Mouse (Mus musculus) lung, embryonic 14.5 days (tissue): Measurements from ENCODE around the gene Crk. TPM values are rescaled to one million over a fixed set of nuclear protein-coding genes. Genes with fewer than 3 reads are reported as not detected.

Source experiments
- ATAC-seq: fragments of 200-750 bp; cut with Nextera tagmentation; 2 replicates; pipeline ENCODE4 v1.8.0; 2017; ENCODE audit warnings: mild to moderate bottlenecking, moderate TSS enrichment, moderate library complexity; ENCODE audit not compliant: insufficient read depth
- DNase-seq: peaks from one replicate; pipeline ENCODE4 v3.0.0-alpha.2; 2015
- H3K27ac ChIP-seq: fragments of 300-500 bp; sonication (generic); 2 replicates; pipeline ENCODE4 v1.5.1; 2014; ENCODE audit warnings: low read depth, mild to moderate bottlenecking, moderate library complexity
- H3K27me3 ChIP-seq: fragments of 300-500 bp; sonication (generic); 2 replicates; pipeline ENCODE4 v1.6.1; 2014; ENCODE audit warnings: low read length, control low read depth; ENCODE audit not compliant: insufficient read depth
- H3K36me3 ChIP-seq: fragments of 300-500 bp; sonication (generic); 2 replicates; pipeline ENCODE4 v1.6.1; 2014; ENCODE audit warnings: control low read depth; ENCODE audit not compliant: insufficient read depth
- H3K4me1 ChIP-seq: fragments of 300-500 bp; sonication (generic); 2 replicates; pipeline ENCODE4 v1.6.1; 2014; ENCODE audit warnings: antibody characterized with exemption, control low read depth; ENCODE audit not compliant: insufficient read depth
- H3K4me2 ChIP-seq: fragments of 300-500 bp; sonication (generic); 2 replicates; pipeline ENCODE4 v1.6.1; 2014; ENCODE audit warnings: mild to moderate bottlenecking
- H3K4me3 ChIP-seq: fragments of 300-500 bp; sonication (generic); 2 replicates; pipeline ENCODE4 v1.5.1; 2014; ENCODE audit warnings: low read depth, low read length
- H3K9ac ChIP-seq: fragments of 300-500 bp; sonication (generic); 2 replicates; pipeline ENCODE4 v1.6.1; 2014
- H3K9me3 ChIP-seq: fragments of 300-500 bp; sonication (generic); 2 replicates; pipeline ENCODE4 v1.6.1; 2016; ENCODE audit warnings: low read depth, low read length, control low read depth
- CTCF ChIP-seq: IDR thresholded peaks from 2 replicates; pipeline ENCODE4 v1.5.1; 2016; ENCODE audit warnings: antibody characterized with exemption, low read depth
- WGBS: fragments of 180-500 bp; shearing (Covaris S2); extraction: QIAGEN DNeasy Blood & Tissue Kit; methylation state at CpG from one replicate; pipeline ENCODE4 v1.1.7; 2014; 5-methylcytosine and 5-hydroxymethylcytosine counted together
- polyA plus RNA-seq: library from polyadenylated mRNA; unstranded; fragments of >200 nt; fragmentation: Nextera tagmentation; extraction: Ambion mirVana; gene quantifications from 2 replicates; pipeline ENCODE4 v1.2.1, GENCODE M21; 2014

Gene Crk
- polyA plus RNA-seq, 1 experiment from 2014 or later: 116 TPM

DNA sequence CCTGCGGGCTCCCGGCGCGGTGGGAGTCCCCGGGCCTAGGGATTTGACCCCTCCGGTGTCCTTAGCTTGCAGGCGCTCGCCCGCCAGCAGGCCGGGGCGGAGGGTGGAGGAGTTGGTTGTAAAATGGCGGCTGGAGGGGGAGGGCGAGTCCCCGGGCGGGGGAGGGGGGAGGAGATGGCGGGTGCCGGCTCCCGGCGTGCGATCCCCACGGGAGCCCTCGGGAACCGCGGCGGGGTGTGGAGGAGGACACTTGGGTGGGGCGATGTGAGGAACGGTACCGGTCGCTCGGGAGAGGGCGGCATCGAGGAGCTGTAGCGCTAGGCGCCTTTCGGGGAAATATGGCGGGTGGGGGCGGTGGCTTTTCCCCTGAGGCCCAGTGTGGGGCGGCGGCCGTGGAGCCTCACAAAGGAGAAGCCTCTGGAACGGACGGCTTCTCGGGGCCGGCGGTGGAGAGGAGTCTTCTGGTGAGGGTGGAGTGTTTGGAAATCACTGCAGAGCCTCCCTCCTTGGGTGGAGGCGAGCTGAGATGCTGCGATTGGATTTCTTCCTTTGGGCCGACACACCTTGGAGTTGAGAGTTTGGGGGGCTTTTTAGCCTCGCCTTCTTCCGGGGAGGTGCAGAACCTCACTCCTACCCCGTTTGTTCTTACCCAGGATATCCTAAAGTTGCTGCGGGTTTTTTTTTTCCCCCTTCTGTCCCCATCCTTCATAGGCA is 54.3 kb downstream of the Crk start:
- H3K27ac ChIP-seq: peak overlapping the region; percentile 97
- peak overlapping the region; percentile 86 for H3K4me2 ChIP-seq
- DNase-seq: peak; percentile 65
- peaks cover 20% of the 10 kb centered on the region for H3K4me1 ChIP-seq
- no peaks in the 10 kb centered on the region for H3K9me3 ChIP-seq
- peak overlapping the region; percentile 100 for H3K9ac ChIP-seq
- WGBS: under 1% methylated on average over 48 of the region's 52 CpGs
- no peaks in the 10 kb centered on the region for H3K27me3 ChIP-seq
- ATAC-seq: peak; percentile 68
- peaks cover 18% of the 10 kb centered on the region for H3K36me3 ChIP-seq
- TF ChIP-seq CTCF: no peak
- H3K4me3 ChIP-seq: peak overlapping the region; percentile 98

DNA sequence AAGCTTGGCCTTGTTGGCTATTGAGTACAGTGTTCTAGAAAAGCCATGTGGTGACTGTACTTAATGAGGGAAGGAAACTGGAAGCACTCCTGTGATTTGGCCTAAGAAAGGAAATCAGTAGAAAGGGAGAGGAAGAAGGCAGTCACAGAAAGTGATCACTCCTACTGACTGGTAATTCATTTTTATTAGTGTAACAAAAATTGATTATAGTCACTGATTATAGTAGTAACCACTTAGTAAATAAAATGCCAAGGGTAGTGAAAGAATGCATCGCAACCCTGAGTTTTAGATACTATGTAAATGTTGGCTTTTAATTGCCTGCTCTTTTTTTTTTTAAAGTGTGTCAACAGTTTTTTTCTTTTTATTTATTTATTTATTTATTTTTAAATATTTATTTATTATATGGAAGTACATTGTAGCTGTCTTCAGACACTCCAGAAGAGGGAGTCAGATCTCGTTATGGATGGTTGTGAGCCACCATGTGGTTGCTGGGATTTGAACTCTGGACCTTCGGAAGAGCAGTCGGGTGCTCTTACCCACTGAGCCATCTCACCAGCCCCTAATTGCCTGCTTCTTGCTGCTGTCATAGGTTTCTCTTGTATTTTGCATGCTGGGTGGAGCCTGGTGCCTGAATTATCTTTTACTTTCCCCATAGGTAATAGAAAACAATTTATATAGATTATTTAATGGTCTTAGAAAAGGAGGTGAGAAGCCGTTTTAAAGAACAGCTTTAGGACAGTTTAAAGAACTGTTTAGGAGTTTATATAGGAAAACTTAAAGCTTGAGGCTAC is 56.6 kb downstream of the Crk start:
- H3K36me3 ChIP-seq: peaks cover 39% of the 10 kb centered on the region
- DNase-seq: no peak
- peaks cover 20% of the 10 kb centered on the region for H3K4me1 ChIP-seq
- peak overlapping the region; percentile 98 for H3K4me3 ChIP-seq
- H3K27me3 ChIP-seq: no peaks in the 10 kb centered on the region
- H3K9ac ChIP-seq: peak overlapping the region; percentile 100
- no peak for ATAC-seq
- WGBS: 78% methylated on average over 5 of the region's 5 CpGs
- H3K27ac ChIP-seq: no peak overlapping the region
- no peaks in the 10 kb centered on the region for H3K9me3 ChIP-seq
- TF ChIP-seq CTCF: no peak
- H3K4me2 ChIP-seq: peak overlapping the region; percentile 86

DNA sequence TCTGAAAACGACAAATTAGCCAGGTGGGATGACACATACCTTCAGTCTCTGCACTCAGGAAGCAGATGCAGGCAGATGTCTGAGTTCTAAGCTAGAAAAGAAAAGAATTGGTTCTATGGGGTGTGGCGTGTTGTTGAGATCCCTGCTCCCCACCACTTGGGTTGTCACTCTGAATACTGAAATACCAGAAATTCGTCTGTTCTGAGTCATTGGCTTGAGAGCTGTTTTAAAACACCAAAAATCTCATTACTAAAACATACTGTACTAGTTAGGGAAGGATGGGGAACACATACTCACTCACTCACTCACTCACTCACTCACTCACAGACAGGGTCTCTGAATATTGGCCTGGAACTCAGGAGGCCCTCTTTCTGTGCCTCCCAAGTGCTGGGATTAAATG is 57.9 kb downstream of the Crk start:
- no peak for TF ChIP-seq CTCF
- Histone ChIP-seq H3K27ac (no peak overlapping the region), H3K4me3 (0 out of 2 replicates have a peak overlapping the region, but pooled peaks have one; percentile 1), H3K9ac (no peak overlapping the region), H3K36me3 (peaks cover 46% of the 10 kb centered on the region), H3K4me2 (peak overlapping the region; percentile 23), H3K4me1 (peaks cover 20% of the 10 kb centered on the region), H3K9me3 (no peaks in the 10 kb centered on the region), H3K27me3 (no peaks in the 10 kb centered on the region)
- ATAC-seq: no peak
- WGBS: 50% methylated on average over 3 of the region's 3 CpGs
- no peak for DNase-seq

DNA sequence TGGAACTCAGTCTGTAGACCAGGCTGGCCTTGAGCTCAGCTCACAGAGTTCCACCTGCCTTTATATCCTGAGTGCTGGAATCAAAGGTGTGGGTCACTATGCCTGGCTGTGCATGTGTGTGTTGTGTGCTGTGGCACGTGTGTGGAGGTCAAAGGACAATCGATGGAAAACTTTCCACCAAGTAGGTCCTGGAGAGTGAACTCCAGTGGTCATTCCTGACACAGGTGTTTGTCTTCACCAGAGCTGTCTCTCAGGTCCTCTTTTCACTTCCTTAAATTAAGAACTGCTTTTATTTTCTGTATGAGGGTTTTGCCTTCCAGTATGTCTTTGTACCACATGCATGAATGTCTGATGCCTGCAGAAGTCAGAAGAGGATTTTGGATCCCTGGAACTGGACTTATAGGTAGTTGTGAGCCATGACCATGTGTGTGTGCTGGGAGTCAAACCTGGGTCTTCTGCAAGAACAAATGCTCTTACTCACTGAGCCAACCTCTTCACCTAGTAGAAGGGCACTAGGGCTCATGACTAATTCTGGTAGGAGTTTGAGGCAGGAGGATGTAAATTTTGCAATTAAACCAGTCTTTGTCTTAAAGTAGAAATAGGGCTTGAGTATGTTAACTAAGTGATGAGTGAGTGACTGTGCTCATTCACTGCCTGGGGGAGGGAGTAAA is 58.9 kb downstream of the Crk start:
- DNase-seq (no peak), ATAC-seq (no peak)
- H3K4me1 ChIP-seq: peaks cover 20% of the 10 kb centered on the region
- H3K36me3 ChIP-seq: peaks cover 53% of the 10 kb centered on the region
- H3K4me2 ChIP-seq: no peak overlapping the region
- H3K27ac ChIP-seq: no peak overlapping the region
- no peaks in the 10 kb centered on the region for H3K27me3 ChIP-seq
- TF ChIP-seq CTCF: no peak
- no peak overlapping the region for H3K4me3 ChIP-seq
- 67% methylated on average over 2 of the region's 2 CpGs for WGBS
- no peaks in the 10 kb centered on the region for H3K9me3 ChIP-seq
- H3K9ac ChIP-seq: no peak overlapping the region

DNA sequence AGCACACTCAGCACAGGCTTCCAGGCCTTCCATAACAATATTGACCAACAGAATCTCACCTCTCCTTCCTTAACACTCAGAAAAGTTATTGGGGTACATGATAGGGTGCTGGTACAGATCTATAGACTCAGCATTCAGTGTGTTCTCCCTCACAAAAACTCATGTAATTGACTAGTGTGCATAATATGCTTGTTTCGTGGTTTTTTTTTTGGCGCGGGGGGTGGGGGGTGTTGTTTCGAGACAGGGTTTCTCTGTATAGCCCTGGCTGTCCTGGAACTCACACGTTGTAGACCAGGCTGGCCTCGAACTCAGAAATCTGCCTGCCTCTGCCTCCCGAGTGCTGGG is 59.4 kb downstream of the Crk start:
- peaks cover 56% of the 10 kb centered on the region for H3K36me3 ChIP-seq
- no peaks in the 10 kb centered on the region for H3K27me3 ChIP-seq
- ATAC-seq: no peak
- no peak overlapping the region for H3K9ac ChIP-seq
- H3K9me3 ChIP-seq: no peaks in the 10 kb centered on the region
- no peak overlapping the region for H3K4me2 ChIP-seq
- DNase-seq: no peak
- no peak overlapping the region for H3K4me3 ChIP-seq
- H3K27ac ChIP-seq: no peak overlapping the region
- H3K4me1 ChIP-seq: peaks cover 20% of the 10 kb centered on the region
- TF ChIP-seq CTCF: no peak
- WGBS: 94% methylated on average over 7 of the region's 7 CpGs

DNA sequence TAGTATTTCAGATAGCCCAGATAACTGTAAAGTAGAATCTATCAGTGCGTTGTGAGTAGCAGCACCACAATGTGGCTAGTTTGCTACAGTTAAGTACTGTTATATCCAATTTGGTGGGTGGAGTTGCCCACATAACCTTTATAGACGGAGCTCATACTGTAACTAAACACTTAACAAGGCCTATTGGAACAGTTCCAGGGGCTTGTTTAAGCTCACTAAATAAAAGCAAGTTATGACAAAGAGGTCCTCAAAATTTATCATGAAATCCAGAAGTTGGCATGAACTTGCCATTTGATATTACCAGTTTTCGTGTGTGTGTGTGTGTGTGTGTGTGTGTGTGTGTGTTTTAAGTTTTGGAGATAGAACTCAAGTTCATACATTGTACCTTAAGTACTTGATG is 61.1 kb downstream of the Crk start:
- Histone ChIP-seq H3K4me3 (no peak overlapping the region), H3K4me2 (no peak overlapping the region), H3K4me1 (peaks cover 13% of the 10 kb centered on the region), H3K27ac (no peak overlapping the region), H3K27me3 (no peaks in the 10 kb centered on the region), H3K9ac (no peak overlapping the region), H3K9me3 (no peaks in the 10 kb centered on the region), H3K36me3 (peaks cover 53% of the 10 kb centered on the region)
- 49% methylated on average over 3 of the region's 3 CpGs for WGBS
- no peak for TF ChIP-seq CTCF
- DNase-seq (peak; percentile 67), ATAC-seq (no peak)

DNA sequence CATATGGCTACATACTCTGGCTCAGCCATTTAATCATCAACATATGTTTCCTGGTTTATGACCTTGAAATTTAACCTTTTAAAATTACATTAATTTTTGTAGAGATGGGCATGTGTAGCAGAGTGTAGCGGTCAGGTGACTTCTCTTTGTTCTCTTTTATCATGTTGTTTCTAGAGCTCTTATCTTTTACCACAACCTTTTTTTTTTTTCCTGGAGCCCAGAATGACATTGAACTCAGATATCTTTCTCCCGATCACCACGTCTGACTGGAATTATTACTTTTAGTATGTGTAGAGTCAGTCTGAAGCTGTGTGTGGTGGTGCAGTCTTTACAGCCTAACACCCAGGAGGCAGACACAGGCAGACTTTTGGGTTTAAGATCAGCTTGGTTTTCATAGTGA is 62.6 kb downstream of the Crk start:
- no peak for TF ChIP-seq CTCF
- WGBS: 60% methylated on average over 3 of the region's 3 CpGs
- DNase-seq (no peak), ATAC-seq (no peak)
- H3K27me3 ChIP-seq: no peaks in the 10 kb centered on the region
- H3K4me3 ChIP-seq: no peak overlapping the region
- no peak overlapping the region for H3K27ac ChIP-seq
- H3K36me3 ChIP-seq: peaks cover 50% of the 10 kb centered on the region
- 0 out of 2 replicates have a peak overlapping the region, but pooled peaks have one; percentile 2 for H3K4me2 ChIP-seq
- no peak overlapping the region for H3K9ac ChIP-seq
- H3K9me3 ChIP-seq: no peaks in the 10 kb centered on the region
- peaks cover 7% of the 10 kb centered on the region; the same call in 1 of the 2 replicates for H3K4me1 ChIP-seq
